Mouse (Mus musculus) retina, embryonic 14.5 days (tissue): ENCODE measurements around the gene Cbarp.
A peak's percentile ranks its signal among the peaks of the same experiment; 100 is the strongest.

Source experiments
- DNase-seq: peaks from one replicate; pipeline ENCODE4 v3.0.0-alpha.2; 2015; ENCODE audit warnings: low spot score

The Cbarp gene

DNA sequence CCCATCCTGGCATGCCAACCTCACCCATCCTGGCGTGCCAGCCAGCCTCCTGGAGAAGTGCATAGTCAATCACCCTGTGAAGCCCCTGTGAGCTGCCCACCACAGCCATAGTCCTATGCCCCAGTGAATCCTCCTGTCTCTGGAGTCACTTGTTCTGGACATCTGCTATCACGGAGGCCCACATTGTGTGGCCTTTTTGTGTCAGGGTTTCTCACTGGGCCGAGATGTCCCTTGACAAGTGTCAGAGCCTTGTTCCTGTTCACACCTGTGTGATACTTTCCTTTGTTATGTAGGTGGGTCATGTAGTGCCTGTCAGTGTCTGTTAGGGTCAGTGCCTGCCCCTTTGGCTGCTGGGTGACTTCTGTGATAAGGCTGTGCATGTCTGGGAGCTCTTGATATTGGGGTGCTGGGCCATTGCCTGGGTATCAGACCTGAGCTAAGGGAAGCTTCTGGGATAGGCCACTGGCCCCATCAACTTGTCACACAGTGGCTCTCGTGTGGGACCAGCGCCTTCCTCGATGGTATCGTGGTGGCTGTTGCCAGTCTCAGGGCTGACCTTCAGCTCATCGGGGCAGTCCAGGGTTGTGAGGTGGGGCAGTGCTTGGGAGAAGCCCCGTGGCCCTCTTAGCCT is 16.6 kb downstream of the Cbarp start:
- no peak for DNase-seq

GRCm38 (mm10) chr10:80121639-80122038 is 19.0 kb downstream of the Cbarp start:
- no peak for DNase-seq

- no peak for DNase-seq
Observed at GRCm38 (mm10) chr10:80120146-80120545, 20.5 kb downstream of the Cbarp start.

DNA sequence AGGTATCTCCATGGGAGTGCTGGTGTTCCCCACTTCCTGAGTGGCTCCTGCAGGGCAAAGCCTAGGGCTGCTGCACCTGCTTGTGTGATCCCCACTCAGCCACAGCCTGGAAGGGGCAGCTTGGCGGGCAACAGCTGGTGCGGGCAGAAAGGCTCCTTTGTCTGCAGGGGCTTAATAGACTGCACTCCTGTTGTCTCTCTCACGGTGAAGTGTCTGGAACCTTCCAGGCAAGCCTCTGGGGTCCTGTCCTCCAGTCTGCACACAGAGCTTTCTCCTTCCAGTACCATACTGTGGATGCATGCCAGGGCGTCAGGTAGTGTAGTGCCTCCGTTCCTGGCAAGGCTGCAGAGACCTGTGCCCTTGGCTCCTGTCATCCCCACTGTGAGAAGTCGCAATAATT is 22.1 kb downstream of the Cbarp start:
- peak; percentile 33 for DNase-seq

DNA sequence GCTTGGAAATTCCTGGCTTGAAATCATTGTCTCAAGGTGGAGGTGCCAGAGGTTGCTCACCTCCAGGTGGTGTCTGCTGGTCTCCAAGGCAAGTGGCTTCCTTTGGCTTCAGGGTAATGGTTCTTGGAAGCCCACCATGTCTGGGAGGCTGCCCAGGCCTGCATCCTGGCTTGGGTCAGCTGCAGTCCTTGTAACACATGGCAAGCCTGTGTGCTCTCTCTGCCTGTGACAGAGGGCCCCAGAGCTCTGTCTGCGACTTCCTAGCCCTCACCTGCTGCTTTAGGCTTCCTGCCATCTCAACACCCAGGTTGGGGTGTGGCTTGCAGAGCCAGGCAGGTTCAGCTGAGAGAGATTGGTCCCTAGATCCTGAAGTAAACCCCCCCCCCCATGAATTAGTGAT is 22.9 kb downstream of the Cbarp start:
- DNase-seq, result no peak

- DNase-seq, result peak; percentile 24
Observed at GRCm38 (mm10) chr10:80116927-80117691, 23.5 kb downstream of the Cbarp start.

- peak; percentile 13 for DNase-seq
Observed at GRCm38 (mm10) chr10:80116563-80116926, 24.1 kb downstream of the Cbarp start.

- peak; percentile 11 for DNase-seq
Observed at GRCm38 (mm10) chr10:80115944-80116335, 24.7 kb downstream of the Cbarp start.

GRCm38 (mm10) chr10:80115290-80115943 is 25.2 kb downstream of the Cbarp start, which contains the start of gene Stk11:
TSS of gene Stk11 (plus strand) at chr10:80115803.
- peak; percentile 100 for DNase-seq

DNA sequence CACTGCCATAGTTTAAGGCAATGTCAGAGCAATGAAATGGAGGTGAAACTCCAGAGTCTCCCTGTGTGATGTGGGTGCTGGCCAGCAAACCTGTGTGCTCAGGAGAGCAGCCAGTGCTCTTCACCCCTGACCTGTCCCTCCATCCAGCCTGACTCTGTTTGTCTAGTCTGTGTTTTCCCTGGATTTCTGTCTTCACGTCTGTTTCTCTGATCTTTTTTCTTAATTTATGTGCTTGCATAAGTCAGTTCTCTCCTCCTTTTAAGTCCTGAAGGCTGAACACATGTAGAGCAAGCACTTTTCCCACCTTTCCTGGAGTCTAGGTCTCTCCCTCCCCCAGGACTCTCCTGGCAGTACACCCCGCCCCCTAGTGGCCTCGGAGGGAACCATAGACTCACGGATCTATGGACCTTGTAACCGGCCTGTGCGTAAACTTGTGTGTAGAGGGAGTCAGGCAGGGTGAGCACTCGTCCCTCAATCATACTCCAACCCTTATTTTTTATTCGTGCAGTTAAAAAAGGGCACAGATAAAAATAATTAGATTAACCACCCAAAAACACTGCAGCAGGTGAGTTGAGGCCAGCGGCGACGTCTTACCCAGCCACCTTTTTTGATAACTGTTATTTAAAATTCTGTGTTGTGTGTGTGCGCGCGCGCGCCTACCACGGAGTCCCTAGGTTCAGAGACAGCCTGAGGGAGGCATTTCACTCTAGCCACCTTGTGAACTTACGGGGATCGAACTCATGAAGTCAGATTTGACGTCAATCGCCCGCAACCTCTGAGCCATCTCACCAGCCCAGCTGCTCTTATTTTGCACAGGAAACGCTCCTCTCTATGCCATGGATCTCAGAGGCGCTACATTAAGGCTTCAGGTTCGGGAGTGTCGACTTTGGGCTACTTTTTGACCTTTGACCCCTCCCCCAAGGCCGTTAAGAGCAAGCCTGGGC is 26.0 kb downstream of the Cbarp start:
- peak; percentile 94 for DNase-seq

- DNase-seq, result no peak
Observed at GRCm38 (mm10) chr10:80107678-80108077, 33.0 kb downstream of the Cbarp start.

- DNase-seq, result no peak
Observed at GRCm38 (mm10) chr10:80105926-80106325, 34.7 kb downstream of the Cbarp start.

- DNase-seq, result no peak
Observed at GRCm38 (mm10) chr10:80105460-80105859, 35.2 kb downstream of the Cbarp start, which contains the start of gene Sbno2. TSS of gene Sbno2 (minus strand) at chr10:80105571.

- DNase-seq, result no peak
Observed at GRCm38 (mm10) chr10:80104181-80104580, 36.5 kb downstream of the Cbarp start.

DNA sequence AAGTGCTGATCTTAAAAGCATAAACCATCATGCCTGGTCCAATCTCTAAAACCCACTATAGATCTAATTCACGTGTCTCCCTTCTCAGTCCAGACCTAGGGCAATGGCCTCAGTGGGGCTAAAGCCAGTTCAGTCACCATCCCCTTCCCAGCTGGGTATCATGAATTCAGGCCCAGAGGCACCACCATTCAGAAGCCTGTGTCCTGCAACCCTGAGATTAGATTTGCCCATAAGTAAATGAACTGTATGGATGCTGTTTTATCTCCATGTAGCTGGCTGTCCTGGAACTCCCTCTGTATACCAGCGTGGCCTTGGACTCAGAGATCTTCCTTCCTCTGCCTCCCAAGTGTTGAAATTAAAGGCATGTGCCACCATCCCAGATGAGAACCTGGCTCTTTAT is 37.6 kb downstream of the Cbarp start:
- DNase-seq, result no peak

- peak; percentile 88 for DNase-seq
Observed at GRCm38 (mm10) chr10:80102216-80102915, 38.3 kb downstream of the Cbarp start.

DNA sequence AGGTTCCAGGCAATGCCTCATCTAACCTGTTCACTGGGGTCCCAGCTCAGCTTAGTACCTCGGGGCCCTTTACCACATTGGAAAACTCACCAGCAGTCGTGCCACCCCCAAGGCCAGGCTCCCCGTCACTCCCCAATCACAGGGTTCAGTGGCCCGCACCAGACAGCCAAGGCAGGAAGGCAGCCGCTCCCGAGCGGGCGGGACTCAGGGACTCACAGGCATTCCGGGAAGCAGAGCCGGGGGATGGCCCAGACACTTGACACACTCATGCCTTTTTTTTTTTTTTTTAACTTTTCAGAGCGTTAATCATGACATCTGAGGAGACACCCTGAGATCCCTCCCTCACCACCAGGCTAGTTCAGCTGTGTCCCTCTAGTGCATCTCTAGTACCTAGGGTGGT is 39.7 kb downstream of the Cbarp start:
- DNase-seq, result no peak

GRCm38 (mm10) chr10:80098630-80099029 is 42.0 kb downstream of the Cbarp start:
- DNase-seq, result no peak

DNA sequence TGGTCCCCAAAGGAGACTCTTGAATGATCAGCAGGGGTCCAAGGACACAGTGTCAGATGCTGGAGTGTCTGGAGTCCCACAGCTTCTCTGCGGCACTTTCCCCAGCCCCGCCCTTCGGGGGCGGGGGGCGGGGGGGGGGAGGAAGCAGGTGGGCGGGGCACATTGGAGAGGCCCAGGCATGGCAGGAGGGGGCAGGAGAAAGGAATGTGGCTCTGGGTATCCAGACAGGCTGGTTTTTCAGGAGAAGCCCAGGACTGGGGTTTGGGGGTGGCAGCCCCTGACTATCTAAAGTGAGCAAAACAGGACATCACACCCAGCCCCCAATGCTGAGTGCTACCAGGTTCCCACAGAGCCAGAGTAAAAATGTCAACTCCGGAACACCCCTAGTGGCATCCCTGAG is 43.4 kb downstream of the Cbarp start:
- no peak for DNase-seq

GRCm38 (mm10) chr10:80095547-80095946 is 45.1 kb downstream of the Cbarp start:
- no peak for DNase-seq

- no peak for DNase-seq
Observed at GRCm38 (mm10) chr10:80094684-80095083, 46.0 kb downstream of the Cbarp start.
